Mouse (Mus musculus): ENCODE results near the gene Cd163.
"Not testable (repeated sequence)": the region's sequence is repeated elsewhere in the genome, so short reads cannot be mapped to it uniquely, and the experiment has no call there.

DNA sequence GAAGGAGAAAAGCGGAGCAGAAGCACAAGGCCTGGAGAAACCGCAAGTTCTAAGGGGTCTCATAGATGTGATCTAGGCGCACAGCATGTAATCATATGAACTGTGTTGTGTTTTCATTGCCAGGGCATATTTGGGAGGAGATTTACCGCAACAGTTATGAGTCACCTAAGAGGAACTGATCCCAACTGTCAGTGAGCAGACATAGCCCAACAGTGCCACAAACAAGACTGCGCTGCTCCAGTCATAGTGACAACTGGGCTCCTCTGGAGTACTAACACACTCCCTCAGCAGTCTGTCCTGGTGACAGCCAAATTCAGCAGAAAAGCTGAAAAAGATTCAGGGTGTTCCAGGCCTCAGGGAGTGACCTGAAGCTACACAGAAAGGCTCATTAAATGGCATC lies 7.1 kb upstream of the Cd163 start:
- TF ChIP-seq CTCF, EP300 (IDR thresholded peaks at IDR 0.05; ENCODE audit: low read depth): not testable (repeated sequence)

All from liver, postnatal 0 days (tissue).